Mouse (Mus musculus) heart, adult 2 months (tissue): Measurements from ENCODE around the gene Ubqln4.

Experiments used
- CTCF ChIP-seq: fragments of 200-600 bp; IDR thresholded peaks from 2 replicates; pipeline ENCODE4 v1.8.1; 2022; ENCODE audit warnings: antibody characterized with exemption, mild to moderate bottlenecking, moderate library complexity
- EP300 ChIP-seq: fragments of 200-500 bp; IDR thresholded peaks from 2 replicates; pipeline ENCODE4 v1.6.1; 2011; ENCODE audit warnings: low read depth, low read length, control low read depth; ENCODE audit not compliant: insufficient read depth
- POLR2A ChIP-seq: fragments of 200-500 bp; IDR thresholded peaks from 2 replicates; pipeline ENCODE4 v1.6.1; 2011; ENCODE audit warnings: mild to moderate bottlenecking, low read depth, low read length, control low read depth; ENCODE audit not compliant: insufficient read depth

GRCm38 (mm10) chr3:88532299-88532674, 21.3 kb upstream of the Ubqln4 start, which contains the start of gene Mex3a:
- TF ChIP-seq CTCF = no peak
- no peak for TF ChIP-seq POLR2A
- TF ChIP-seq EP300 = no peak
